Comparison of ENCODE assay signal across 8 mouse cellular contexts in the genomic region with DNA sequence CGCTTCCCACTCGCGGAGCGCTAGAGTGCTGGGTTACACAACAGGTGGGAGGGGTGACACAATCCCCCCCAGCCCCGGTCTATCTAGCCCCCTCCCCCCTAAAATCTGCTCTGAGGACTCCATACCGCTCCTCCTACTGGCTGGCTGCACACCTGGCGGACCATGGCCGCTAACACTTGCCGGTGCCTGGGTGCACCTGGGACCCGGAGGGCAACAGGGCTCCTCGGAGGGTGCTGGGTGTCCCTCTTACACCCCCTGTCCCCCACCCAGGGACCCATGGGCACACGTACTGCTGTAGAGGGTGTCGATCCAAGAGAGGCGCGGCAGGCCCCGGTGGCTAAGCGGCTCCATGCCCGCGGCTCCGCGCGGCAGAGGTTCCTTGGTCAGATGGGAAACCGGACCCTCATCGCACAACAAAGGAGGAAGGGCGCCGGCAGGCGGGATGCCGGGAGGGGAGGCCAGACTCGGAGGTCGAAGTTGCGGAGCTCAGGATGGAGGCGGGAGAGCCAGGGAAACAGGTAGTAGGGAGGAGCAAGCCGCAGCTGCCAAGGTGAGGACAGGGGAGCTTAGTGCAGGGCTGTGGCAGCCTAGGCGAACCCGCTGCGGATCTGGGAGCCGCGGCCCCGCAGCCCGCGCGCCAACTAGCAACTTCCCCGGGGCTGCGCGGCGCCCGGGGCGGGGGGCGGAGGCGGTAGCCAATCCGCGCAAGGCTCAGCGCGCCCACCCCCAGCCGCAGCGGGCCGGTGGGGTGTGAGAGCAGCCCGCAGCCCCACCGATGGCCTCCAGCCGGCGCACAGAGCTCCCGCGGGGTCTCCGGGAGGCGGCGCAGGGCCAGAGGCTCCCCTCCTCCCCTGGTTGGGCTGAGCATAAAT. TPM values are rescaled to one million over a fixed set of nuclear protein-coding genes. Genes with fewer than 3 reads are reported as not detected.
A peak's percentile ranks its signal among the peaks of the same experiment; 100 is the strongest.
DNase-seq lines count a peak whose midpoint lies in the region; ATAC-seq and TF ChIP-seq lines count a peak whose summit lies in the region.

No protein-coding gene starts in this region.

- peak overlapping the region; percentile 79 for H3K9ac ChIP-seq in embryonic facial prominence, embryonic 13.5 days
- peak overlapping the region; percentile 80 for H3K9ac ChIP-seq in hindbrain, embryonic 13.5 days

- no peak for TF ChIP-seq CTCF in gastrocnemius, adult 2 months (IDR thresholded peaks at IDR 0.05)

- peak overlapping the region; percentile 68 for H3K4me3 ChIP-seq in gastrocnemius, adult 2 months
- peak overlapping the region; percentile 71 for H3K4me3 ChIP-seq in embryonic facial prominence, embryonic 13.5 days
- H3K4me3 ChIP-seq in hindbrain, embryonic 13.5 days = peak overlapping the region; percentile 61
- H3K4me3 ChIP-seq in limb, embryonic 10.5 days = peak overlapping the region; percentile 86

- no peaks in the 10 kb centered on the region for H3K36me3 ChIP-seq in embryonic facial prominence, embryonic 13.5 days
- H3K36me3 ChIP-seq in hindbrain, embryonic 13.5 days = no peaks in the 10 kb centered on the region
- no peaks in the 10 kb centered on the region for H3K36me3 ChIP-seq in limb, embryonic 10.5 days

- peak overlapping the region; percentile 98 for H3K4me2 ChIP-seq in embryonic facial prominence, embryonic 13.5 days
- peak overlapping the region; percentile 94 for H3K4me2 ChIP-seq in hindbrain, embryonic 13.5 days

- DNase-seq in gastrocnemius, adult 2 months = peak; percentile 27
- no peak for DNase-seq in gastrocnemius, adult 18-20 months (ENCODE audit: low spot score)
- peak; percentile 28 for DNase-seq in ES-CJ7 (ENCODE audit: low read depth, low spot score)
- DNase-seq in limb, embryonic 10.5 days (ENCODE audit: low spot score) = peak; percentile 82
- peak; percentile 80 for DNase-seq in neural tube, embryonic 10.5 days (ENCODE audit: extremely low spot score, low spot score)
- peak; percentile 26 for DNase-seq in yolk sac, embryonic 10.5 days (ENCODE audit: low spot score)

- under 1% methylated on average over 62 of the region's 66 CpGs for WGBS in embryonic facial prominence, embryonic 13.5 days
- 1% methylated on average over 62 of the region's 66 CpGs for WGBS in hindbrain, embryonic 13.5 days
- WGBS in limb, embryonic 10.5 days = under 1% methylated on average over 63 of the region's 66 CpGs

- H3K27me3 ChIP-seq in embryonic facial prominence, embryonic 13.5 days = peaks cover 7% of the 10 kb centered on the region; the same call in 1 of the 2 replicates
- peaks cover 3% of the 10 kb centered on the region; the same call in 1 of the 2 replicates for H3K27me3 ChIP-seq in hindbrain, embryonic 13.5 days
- peaks cover 33% of the 10 kb centered on the region for H3K27me3 ChIP-seq in limb, embryonic 10.5 days (ENCODE audit: low read depth, poor library complexity, severe bottlenecking)

- no peak overlapping the region for H3K27ac ChIP-seq in gastrocnemius, adult 2 months
- H3K27ac ChIP-seq in embryonic facial prominence, embryonic 13.5 days = peak overlapping the region; percentile 64
- peak overlapping the region; percentile 48; the same call in 1 of the 2 replicates for H3K27ac ChIP-seq in hindbrain, embryonic 13.5 days
- peak overlapping the region; percentile 93 for H3K27ac ChIP-seq in limb, embryonic 10.5 days

- no peaks in the 10 kb centered on the region for H3K9me3 ChIP-seq in embryonic facial prominence, embryonic 13.5 days
- no peaks in the 10 kb centered on the region for H3K9me3 ChIP-seq in hindbrain, embryonic 13.5 days
- no peaks in the 10 kb centered on the region for H3K9me3 ChIP-seq in limb, embryonic 10.5 days (replicated peaks)

- peak; percentile 63 for ATAC-seq in embryonic facial prominence, embryonic 13.5 days (ENCODE audit: insufficient number of reproducible peaks, insufficient read depth, low FRiP score, low TSS enrichment, low read depth)
- peak; percentile 83 for ATAC-seq in hindbrain, embryonic 13.5 days (ENCODE audit: low FRiP score)

- intact Hi-C loops in gastrocnemius, adult 2 months (cut with DNase I) = loop anchor here (10.0 kb wide), 1 partner anchor 46 kb away; no protein-coding TSS in a partner anchor

- peaks cover 64% of the 10 kb centered on the region for H3K4me1 ChIP-seq in embryonic facial prominence, embryonic 13.5 days
- peaks cover 55% of the 10 kb centered on the region for H3K4me1 ChIP-seq in hindbrain, embryonic 13.5 days (replicated peaks)
- peaks cover 50% of the 10 kb centered on the region for H3K4me1 ChIP-seq in limb, embryonic 10.5 days

RNA-seq across cellular contexts. Expression of a gene that starts 51.1 kb away (rescaled TPM):
- 10 to 100 TPM; 10.2 to 19.2 TPM for total RNA-seq in gastrocnemius, adult 2 months (2021)
- 10 to 100 TPM in 1 of 2 experiments, 1 to 10 TPM in 1; 8.2 to 12.8 TPM for total RNA-seq in gastrocnemius, adult 18-20 months (2021)
- 35.5 and 39.1 TPM in 2 replicates for polyA plus RNA-seq in embryonic facial prominence, embryonic 13.5 days (2015; fragmentation: Nextera tagmentation; extraction: Ambion mirVana)
- polyA plus RNA-seq in hindbrain, embryonic 13.5 days (2015; fragmentation: Nextera tagmentation; extraction: Ambion mirVana) = 98.2 and 98.3 TPM in 2 replicates
- 44.7 and 53.7 TPM in 2 replicates for polyA plus RNA-seq in limb, embryonic 10.5 days (2016; fragmentation: Nextera tagmentation; extraction: Ambion mirVana)
